Mouse (Mus musculus): ENCODE results near the gene Camkk2.

Camkk2 gene

GRCm38 (mm10) chr5:122736761-122737160 lies 42.4 kb downstream of the Camkk2 start:
- no peak for DNase-seq (ENCODE audit: low read depth, low spot score)

GRCm38 (mm10) chr5:122735853-122736252 lies 43.4 kb downstream of the Camkk2 start:
- no peak for DNase-seq (ENCODE audit: low read depth, low spot score)

GRCm38 (mm10) chr5:122733881-122734280 lies 45.3 kb downstream of the Camkk2 start:
- no peak for DNase-seq (ENCODE audit: low read depth, low spot score)

GRCm38 (mm10) chr5:122731991-122732673 lies 47.1 kb downstream of the Camkk2 start:
- no peak for DNase-seq (ENCODE audit: low read depth, low spot score)

GRCm38 (mm10) chr5:122731321-122731720 lies 47.9 kb downstream of the Camkk2 start:
- peak; percentile 54 for DNase-seq (ENCODE audit: low read depth, low spot score)

GRCm38 (mm10) chr5:122730776-122731175 lies 48.4 kb downstream of the Camkk2 start:
- no peak for DNase-seq (ENCODE audit: low read depth, low spot score)

GRCm38 (mm10) chr5:122727096-122727495 lies 52.1 kb downstream of the Camkk2 start:
- no peak for DNase-seq (ENCODE audit: low read depth, low spot score)

- DNase-seq (ENCODE audit: low read depth, low spot score), result no peak
Measured at GRCm38 (mm10) chr5:122726595-122726994, 52.6 kb downstream of the Camkk2 start.

- DNase-seq (ENCODE audit: low read depth, low spot score), result peak; percentile 65
Measured at GRCm38 (mm10) chr5:122726068-122726467, 53.1 kb downstream of the Camkk2 start.

GRCm38 (mm10) chr5:122725453-122725852 lies 53.8 kb downstream of the Camkk2 start:
- DNase-seq (ENCODE audit: low read depth, low spot score), result no peak

GRCm38 (mm10) chr5:122719168-122719567 lies 60.0 kb downstream of the Camkk2 start:
- DNase-seq (ENCODE audit: low read depth, low spot score), result no peak

GRCm38 (mm10) chr5:122718400-122718799 lies 60.8 kb downstream of the Camkk2 start:
- no peak for DNase-seq (ENCODE audit: low read depth, low spot score)

- no peak for DNase-seq (ENCODE audit: low read depth, low spot score)
Measured at GRCm38 (mm10) chr5:122716793-122717192, 62.4 kb downstream of the Camkk2 start.

- DNase-seq (ENCODE audit: low read depth, low spot score), result no peak
Measured at GRCm38 (mm10) chr5:122715723-122716122, 63.5 kb downstream of the Camkk2 start.

- no peak for DNase-seq (ENCODE audit: low read depth, low spot score)
Measured at GRCm38 (mm10) chr5:122708819-122709218, 70.4 kb downstream of the Camkk2 start.

GRCm38 (mm10) chr5:122707276-122708181 lies 71.7 kb downstream of the Camkk2 start, which contains the start of gene P2rx4:
P2rx4 (plus strand) TSS chr5:122707544.
- peak; percentile 36 for DNase-seq (ENCODE audit: low read depth, low spot score)

GRCm38 (mm10) chr5:122706917-122707275 lies 72.3 kb downstream of the Camkk2 start:
- DNase-seq (ENCODE audit: low read depth, low spot score), result no peak

- no peak for DNase-seq (ENCODE audit: low read depth, low spot score)
Measured at GRCm38 (mm10) chr5:122705174-122705573, 74.0 kb downstream of the Camkk2 start.

- no peak for DNase-seq (ENCODE audit: low read depth, low spot score)
Measured at GRCm38 (mm10) chr5:122704571-122704970, 74.6 kb downstream of the Camkk2 start.

- DNase-seq (ENCODE audit: low read depth, low spot score), result no peak
Measured at GRCm38 (mm10) chr5:122703574-122703973, 75.6 kb downstream of the Camkk2 start.

GRCm38 (mm10) chr5:122702156-122702555 lies 77.1 kb downstream of the Camkk2 start:
- DNase-seq (ENCODE audit: low read depth, low spot score), result no peak

GRCm38 (mm10) chr5:122700837-122701212 lies 78.4 kb downstream of the Camkk2 start:
- DNase-seq (ENCODE audit: low read depth, low spot score), result no peak
